Mouse (Mus musculus) liver (tissue): Measurements from ENCODE around the gene Recql.
"Not testable (repeated sequence)": the region's sequence is repeated elsewhere in the genome, so short reads cannot be mapped to it uniquely, and the experiment has no call there.

Experiments used
- DNase-seq: peaks from one replicate; pipeline ENCODE4 v3.0.0-alpha.2; 2020; ENCODE audit warnings: mixed read lengths

The Recql gene

GRCm38 (mm10) chr6:142363019-142363576 is 23.8 kb downstream of the Recql start:
- DNase-seq = no peak

- DNase-seq = no peak
Observed at GRCm38 (mm10) chr6:142362036-142362435, 24.9 kb downstream of the Recql start.

DNA sequence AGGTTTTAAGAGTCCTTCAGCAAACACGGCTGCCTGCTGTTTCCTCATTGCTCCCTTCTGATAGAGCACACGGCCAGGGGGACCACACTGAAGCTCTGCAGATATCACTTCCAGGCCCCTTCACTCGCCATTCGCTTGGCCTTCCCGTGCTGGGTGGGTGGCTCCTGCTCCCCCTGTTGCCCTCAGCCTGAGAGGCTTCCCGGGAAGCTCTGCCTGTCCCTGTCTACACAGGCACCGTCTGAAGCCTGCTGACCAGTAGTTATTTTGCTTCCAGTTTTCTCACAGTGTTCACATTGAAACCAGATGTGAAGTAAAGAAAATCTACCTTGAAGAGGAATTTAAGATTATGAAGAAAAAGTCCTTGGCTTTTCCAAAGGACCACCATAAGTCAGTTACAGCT is 29.8 kb downstream of the Recql start:
- DNase-seq = no peak

DNA sequence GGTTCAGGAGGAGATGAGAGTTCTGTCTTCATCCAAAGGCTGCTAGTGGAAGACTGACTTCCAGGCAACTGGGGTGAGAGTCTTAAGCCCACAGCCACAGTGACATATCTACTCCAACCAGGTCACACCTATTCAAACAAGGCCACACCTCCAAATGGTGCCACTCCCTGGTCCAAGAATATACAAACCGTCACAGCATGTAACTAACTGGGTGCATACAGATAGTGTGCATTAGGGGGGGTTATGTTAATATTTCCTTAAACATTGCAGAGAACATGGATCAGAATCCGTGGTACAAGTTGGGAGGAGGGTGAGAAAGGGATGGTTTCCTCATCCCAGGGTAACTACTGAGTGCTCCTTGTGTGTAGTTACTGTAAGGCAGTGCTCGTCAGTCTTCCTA is 34.8 kb downstream of the Recql start:
- not testable (repeated sequence) for DNase-seq

GRCm38 (mm10) chr6:142347431-142348385 is 39.2 kb downstream of the Recql start:
- DNase-seq = no peak

GRCm38 (mm10) chr6:142346181-142347110 is 40.4 kb downstream of the Recql start:
- no peak for DNase-seq

GRCm38 (mm10) chr6:142345440-142346038 is 41.3 kb downstream of the Recql start, which contains the start of gene Pyroxd1:
Gene Pyroxd1, plus strand, starts transcription at chr6:142345654.
- DNase-seq = peak; percentile 87

DNA sequence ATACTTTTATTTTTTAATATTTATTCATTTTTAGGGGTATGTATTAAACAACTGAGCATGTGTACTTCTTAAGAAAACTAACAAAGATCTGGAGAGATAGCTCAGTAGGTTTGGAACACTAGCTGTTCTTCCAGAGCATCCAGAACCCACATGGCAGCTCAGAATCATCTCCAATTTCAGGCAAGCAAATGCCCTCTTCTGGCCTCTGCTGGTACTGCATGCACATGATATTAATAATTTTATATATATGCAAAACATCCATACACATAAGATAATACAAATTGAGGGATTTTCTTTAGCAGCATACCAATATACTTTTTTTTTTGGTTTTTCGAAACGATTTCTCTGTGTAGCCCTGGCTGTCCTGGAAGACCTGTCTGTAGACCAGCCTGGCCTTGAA is 43.3 kb downstream of the Recql start:
- peak; percentile 54 for DNase-seq

DNA sequence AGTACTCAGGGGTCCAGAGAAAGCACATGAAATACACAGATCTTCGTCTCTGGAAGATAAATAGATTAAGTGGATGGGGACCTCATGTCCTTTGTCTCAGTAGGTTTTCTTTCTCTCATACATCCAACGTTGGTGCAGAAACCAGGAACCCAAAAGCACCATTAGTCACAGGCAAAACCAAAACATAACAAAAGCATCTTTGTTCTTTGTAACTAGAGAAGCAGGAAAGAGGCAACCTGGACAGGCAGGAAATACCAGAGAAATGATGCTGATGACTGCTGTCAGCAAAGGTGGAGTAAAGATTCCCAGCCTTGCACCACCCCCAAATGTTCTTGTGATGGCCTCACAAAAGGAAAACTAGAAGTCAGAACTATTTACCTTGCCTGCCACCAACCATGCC is 47.3 kb downstream of the Recql start:
- DNase-seq = no peak

DNA sequence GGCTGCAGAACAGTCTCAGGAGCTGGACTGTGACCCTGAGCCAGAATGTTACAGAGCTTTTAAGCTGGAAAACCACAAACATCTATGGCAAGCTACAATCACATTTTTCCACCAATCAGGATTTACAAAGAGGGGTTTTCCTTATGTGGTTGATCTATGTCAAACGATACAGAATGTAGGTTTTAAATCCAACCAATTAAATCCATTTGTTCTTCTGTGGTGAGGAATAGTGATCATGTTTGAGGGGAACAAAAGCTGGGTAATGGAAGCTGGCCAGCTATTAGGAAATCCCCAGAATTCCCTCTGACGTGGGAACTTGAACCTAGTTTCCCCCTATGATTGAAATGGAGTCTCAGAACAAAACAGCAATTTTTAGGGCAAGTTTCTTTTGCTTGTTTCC is 47.9 kb downstream of the Recql start:
- no peak for DNase-seq

DNA sequence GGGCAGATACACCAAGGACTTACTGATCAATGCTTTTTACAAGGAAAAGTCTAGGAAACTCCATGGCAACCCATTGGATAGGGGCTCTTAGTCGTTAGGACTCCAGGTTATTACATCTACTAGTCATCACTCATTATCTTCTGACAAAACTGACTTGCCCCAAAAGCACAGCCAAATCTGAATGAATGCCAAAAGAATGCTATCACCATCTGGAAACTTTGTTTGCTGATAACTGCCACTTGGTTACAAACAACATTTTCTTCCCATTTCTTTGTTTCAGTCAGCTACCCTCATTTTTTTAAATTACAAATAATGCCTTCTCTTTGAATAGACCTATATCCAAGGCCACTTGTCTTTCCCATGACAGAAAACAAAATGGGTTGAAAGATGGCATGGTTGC is 57.7 kb downstream of the Recql start:
- DNase-seq = no peak

DNA sequence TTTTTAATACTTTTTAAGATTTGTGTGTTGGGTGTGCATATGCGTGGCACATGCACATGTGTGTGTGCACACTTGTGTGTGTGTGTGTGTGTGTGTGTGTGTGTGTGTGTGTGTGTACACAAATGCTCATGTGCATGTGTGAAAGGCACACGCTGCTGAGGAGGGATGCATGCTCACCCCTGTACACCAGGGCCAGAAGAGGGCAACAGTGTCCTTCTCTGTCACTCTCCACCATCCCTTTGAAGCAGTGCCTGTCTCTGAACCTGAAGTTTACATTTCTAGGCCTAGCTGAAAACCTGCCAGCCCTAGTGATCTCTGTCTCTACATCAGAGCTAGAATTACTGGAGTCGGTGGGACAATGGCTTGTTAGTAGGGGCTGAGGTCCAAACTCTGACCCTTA is 60.3 kb downstream of the Recql start:
- no peak for DNase-seq

- no peak for DNase-seq
Observed at GRCm38 (mm10) chr6:142322881-142323280, 64.0 kb downstream of the Recql start, which contains the start of gene Slco1a5. Gene Slco1a5, minus strand, starts transcription at chr6:142322981.

- DNase-seq = no peak
Observed at GRCm38 (mm10) chr6:142317106-142317505, 69.8 kb downstream of the Recql start.

DNA sequence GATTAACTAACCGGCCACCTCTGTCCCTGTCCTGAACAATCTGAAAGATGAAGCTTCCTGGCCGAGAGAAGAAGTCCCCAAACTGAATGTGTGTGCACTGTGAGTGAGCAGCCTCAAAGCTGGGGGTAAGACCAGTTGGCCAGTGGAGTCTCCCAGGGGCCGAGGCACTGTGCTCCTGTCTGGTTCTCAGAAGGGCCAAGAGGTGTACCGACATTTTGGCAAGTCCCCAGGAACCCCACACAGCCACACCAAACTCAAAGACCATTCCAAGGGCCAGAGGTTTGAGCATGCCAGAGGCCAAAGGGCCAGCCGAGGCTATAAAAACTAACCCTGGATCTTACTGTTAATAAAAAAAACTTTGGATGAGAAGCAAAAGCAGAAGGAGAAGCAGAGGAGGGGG is 72.6 kb downstream of the Recql start:
- no peak for DNase-seq

- no peak for DNase-seq
Observed at GRCm38 (mm10) chr6:142305076-142305475, 81.8 kb downstream of the Recql start.
